Mouse (Mus musculus): ENCODE measurements at regions not wholly inside any gene's neighbourhood (a gene's known extent, or its start where the extent isn't known, plus 50 kb on each side); places are given as distances from the start of the nearest gene placed in this dataset.
"Not testable (repeated sequence)": the region's sequence is repeated elsewhere in the genome, so short reads cannot be mapped to it uniquely, and the experiment has no call there.

- 91% methylated on average over 4 of the region's 4 CpGs for WGBS
- no peak for ATAC-seq (replicated peaks; ENCODE audit: low FRiP score)
Measured at GRCm38 (mm10) chr12:46232359-46232758, 586.4 kb downstream of the Nova1 start.

DNA sequence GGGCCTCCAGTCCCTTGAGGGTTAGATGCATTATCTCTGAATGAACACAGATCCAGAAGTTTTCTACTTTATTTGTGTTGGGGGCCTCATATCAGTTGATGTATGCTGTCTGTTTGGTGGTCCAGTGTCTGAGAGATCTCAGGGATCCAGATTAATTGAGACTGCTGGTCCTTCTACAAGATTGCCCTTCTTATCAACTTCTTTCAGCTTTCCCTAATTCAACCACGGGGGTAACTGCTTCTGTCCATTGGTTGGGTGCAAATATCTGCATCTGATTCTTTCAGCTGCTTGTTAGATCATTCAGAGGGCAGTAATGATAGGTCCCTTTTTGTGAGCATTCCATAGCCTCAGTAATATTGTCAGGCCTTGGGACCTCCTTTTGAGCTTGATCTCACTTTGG, 603.4 kb downstream of the Nova1 start:
- H3K27ac ChIP-seq (ENCODE audit: low read depth, low read length); DNase-seq (ENCODE audit: low spot score); ATAC-seq (replicated peaks; ENCODE audit: low FRiP score); H3K36me3 ChIP-seq (ENCODE audit: control insufficient read depth, insufficient read depth, low read length); H3K9me3 ChIP-seq (ENCODE audit: control insufficient read depth, low read length); H3K27me3 ChIP-seq (ENCODE audit: control insufficient read depth, insufficient read depth, low read length); H3K4me2 ChIP-seq (ENCODE audit: low read depth, low read length, severe bottlenecking); H3K4me1 ChIP-seq (replicated peaks; ENCODE audit: control insufficient read depth, insufficient read depth, low read length); H3K4me3 ChIP-seq (ENCODE audit: low read depth, low read length); H3K9ac ChIP-seq (ENCODE audit: low read length): not testable (repeated sequence)
- WGBS: 81% methylated on average over 1 of the region's 1 CpGs

More at GRCm38 (mm10) chr12:46232359-46232758, 586.4 kb downstream of the Nova1 start:
- H3K27ac ChIP-seq (ENCODE audit: low read depth, low read length): no peak overlapping the region
- H3K4me1 ChIP-seq (replicated peaks; ENCODE audit: control insufficient read depth, insufficient read depth, low read length): no peaks in the 10 kb centered on the region
- H3K9me3 ChIP-seq (ENCODE audit: control insufficient read depth, low read length): no peaks in the 10 kb centered on the region
- no peak for DNase-seq (ENCODE audit: low spot score)
- H3K36me3 ChIP-seq (ENCODE audit: control insufficient read depth, insufficient read depth, low read length): no peaks in the 10 kb centered on the region
- H3K9ac ChIP-seq (ENCODE audit: low read length): no peak overlapping the region
- no peak overlapping the region for H3K4me2 ChIP-seq (ENCODE audit: low read depth, low read length, severe bottlenecking)
- H3K4me3 ChIP-seq (ENCODE audit: low read depth, low read length): no peak overlapping the region
- no peaks in the 10 kb centered on the region for H3K27me3 ChIP-seq (ENCODE audit: control insufficient read depth, insufficient read depth, low read length)

DNA sequence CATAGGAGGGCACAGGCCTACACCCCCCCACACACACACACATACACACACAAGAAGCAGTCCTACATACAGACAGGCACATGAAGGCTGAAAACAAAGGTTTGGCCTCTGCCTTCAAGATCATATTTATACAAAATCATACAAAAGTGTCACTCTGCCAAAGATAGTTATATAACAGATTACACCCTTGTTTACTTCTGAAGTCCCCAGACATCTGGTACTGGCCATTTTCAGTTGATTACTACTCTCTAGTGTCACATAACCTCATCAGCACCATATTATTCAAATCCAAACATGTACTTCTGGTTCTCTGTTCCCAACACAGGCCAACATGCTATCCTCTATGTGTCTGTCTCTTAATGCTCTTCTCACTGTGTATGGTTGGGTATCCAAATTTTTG, 619.7 kb downstream of the Nova1 start:
- no peaks in the 10 kb centered on the region for H3K9me3 ChIP-seq (ENCODE audit: control insufficient read depth, low read length)
- DNase-seq (ENCODE audit: low spot score) (no peak), ATAC-seq (replicated peaks; ENCODE audit: low FRiP score) (no peak)
- H3K36me3 ChIP-seq (ENCODE audit: control insufficient read depth, insufficient read depth, low read length): no peaks in the 10 kb centered on the region
- no peaks in the 10 kb centered on the region for H3K27me3 ChIP-seq (ENCODE audit: control insufficient read depth, insufficient read depth, low read length)
- H3K9ac ChIP-seq (ENCODE audit: low read length): no peak overlapping the region
- no peaks in the 10 kb centered on the region; the same call in 1 of the 2 replicates for H3K4me1 ChIP-seq (replicated peaks; ENCODE audit: control insufficient read depth, insufficient read depth, low read length)
- no peak overlapping the region for H3K27ac ChIP-seq (ENCODE audit: low read depth, low read length)
- no peak overlapping the region for H3K4me3 ChIP-seq (ENCODE audit: low read depth, low read length)
- H3K4me2 ChIP-seq (ENCODE audit: low read depth, low read length, severe bottlenecking): no peak overlapping the region

DNA sequence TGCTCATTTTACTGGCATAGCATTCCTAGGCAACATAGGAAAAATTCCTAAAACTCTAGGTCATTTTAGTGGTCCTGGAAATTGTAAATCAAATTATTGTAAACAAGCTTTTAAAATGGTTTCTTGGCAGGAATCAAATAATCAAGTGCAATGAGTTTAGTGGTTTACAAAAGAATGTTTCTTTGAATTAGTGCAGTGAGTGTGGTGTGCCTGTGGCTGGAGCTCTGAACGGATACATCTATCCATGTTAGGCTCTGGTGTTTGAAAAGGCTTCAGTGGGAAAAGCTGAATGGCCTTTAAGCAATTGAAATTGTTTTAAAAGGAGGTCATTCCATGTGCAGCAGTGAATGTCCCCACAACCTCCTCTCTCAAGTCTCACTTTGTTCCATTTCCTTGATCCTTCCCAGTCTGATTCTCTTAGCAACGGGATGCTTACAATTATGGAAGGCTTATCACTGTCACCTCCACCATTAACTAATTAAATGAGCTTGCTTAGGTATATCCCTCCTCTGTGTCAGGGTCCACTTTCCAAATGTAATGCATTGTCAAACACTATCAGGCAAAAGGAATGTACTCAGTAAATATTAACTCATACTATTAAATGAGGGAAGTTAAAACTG, 621.1 kb downstream of the Nova1 start:
- Histone ChIP-seq H3K4me1 (replicated peaks; ENCODE audit: control insufficient read depth, insufficient read depth, low read length) (no peaks in the 10 kb centered on the region; the same call in 1 of the 2 replicates), H3K27me3 (ENCODE audit: control insufficient read depth, insufficient read depth, low read length) (no peaks in the 10 kb centered on the region), H3K9me3 (ENCODE audit: control insufficient read depth, low read length) (no peaks in the 10 kb centered on the region), H3K4me2 (ENCODE audit: low read depth, low read length, severe bottlenecking) (no peak overlapping the region), H3K9ac (ENCODE audit: low read length) (no peak overlapping the region), H3K27ac (ENCODE audit: low read depth, low read length) (no peak overlapping the region), H3K36me3 (ENCODE audit: control insufficient read depth, insufficient read depth, low read length) (no peaks in the 10 kb centered on the region), H3K4me3 (ENCODE audit: low read depth, low read length) (no peak overlapping the region)
- ATAC-seq (replicated peaks; ENCODE audit: low FRiP score): no peak
- 41% methylated on average over 2 of the region's 2 CpGs for WGBS
- no peak for DNase-seq (ENCODE audit: low spot score)

DNA sequence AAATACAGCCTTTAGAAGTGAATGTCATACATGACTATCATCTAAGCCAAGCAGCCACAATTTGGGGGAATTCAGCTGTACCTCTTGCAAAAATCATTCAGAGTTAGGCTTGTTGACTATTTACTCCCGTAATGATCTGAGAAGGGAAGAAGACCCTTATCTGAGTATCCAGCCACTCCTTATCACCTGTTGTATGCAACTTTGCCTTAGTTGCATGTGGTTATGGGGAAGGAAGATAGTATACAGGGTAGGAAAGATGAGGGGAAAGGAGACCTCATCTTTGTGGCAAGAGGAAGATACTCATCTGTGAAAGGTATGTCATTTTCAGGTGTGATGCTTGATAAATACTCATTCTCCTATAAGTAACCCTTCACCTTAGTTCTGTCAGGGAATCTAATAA, 624.6 kb downstream of the Nova1 start:
- Histone ChIP-seq H3K4me1 (replicated peaks; ENCODE audit: control insufficient read depth, insufficient read depth, low read length) (no peaks in the 10 kb centered on the region; the same call in 1 of the 2 replicates), H3K4me3 (ENCODE audit: low read depth, low read length) (no peak overlapping the region), H3K27me3 (ENCODE audit: control insufficient read depth, insufficient read depth, low read length) (no peaks in the 10 kb centered on the region), H3K4me2 (ENCODE audit: low read depth, low read length, severe bottlenecking) (no peak overlapping the region), H3K9ac (ENCODE audit: low read length) (no peak overlapping the region), H3K27ac (ENCODE audit: low read depth, low read length) (no peak overlapping the region), H3K36me3 (ENCODE audit: control insufficient read depth, insufficient read depth, low read length) (no peaks in the 10 kb centered on the region), H3K9me3 (ENCODE audit: control insufficient read depth, low read length) (no peaks in the 10 kb centered on the region)
- ATAC-seq (replicated peaks; ENCODE audit: low FRiP score) (no peak), DNase-seq (ENCODE audit: low spot score) (no peak)
- 88% methylated on average over 1 of the region's 1 CpGs for WGBS
